Mouse (Mus musculus): Measurements from ENCODE around the gene Sox18.

GRCm38 (mm10) chr2:181684713-181685112 is 13.3 kb upstream of the Sox18 start:
- no peak for TF ChIP-seq CTCF (IDR thresholded peaks at IDR 0.05; ENCODE audit: low read depth)
- no peak for TF ChIP-seq EP300 (IDR thresholded peaks at IDR 0.05; ENCODE audit: low read depth)
